Mouse (Mus musculus) C2C12 (cell line): ENCODE measurements around the gene Utrn.

ENCODE experiments used
- CTCF ChIP-seq: IDR thresholded peaks from one replicate; pipeline ENCODE4 v1.5.1; 2011; ENCODE audit not compliant: control insufficient read depth, insufficient read depth, insufficient read length
- MYOD1 ChIP-seq: IDR thresholded peaks from one replicate; pipeline ENCODE4 v1.6.1; 2011; ENCODE audit warnings: low read depth; ENCODE audit not compliant: control insufficient read depth, insufficient read length
- MYOG ChIP-seq: IDR thresholded peaks from one replicate; pipeline ENCODE4 v1.6.1; 2011; ENCODE audit not compliant: control insufficient read depth, insufficient read length; ENCODE audit errors: extremely low read depth
- USF1 ChIP-seq: IDR thresholded peaks from one replicate; pipeline ENCODE4 v1.6.1; 2011; ENCODE audit warnings: low read depth, mild to moderate bottlenecking, control low read depth, moderate library complexity

- TF ChIP-seq CTCF (no peak), USF1 (no peak), MYOD1 (no peak), MYOG (no peak)
Observed at GRCm38 (mm10) chr10:12814411-12814810, 54.8 kb downstream of the Utrn start.
